10 mouse cellular contexts compared by ENCODE assay signal in the genomic region with DNA sequence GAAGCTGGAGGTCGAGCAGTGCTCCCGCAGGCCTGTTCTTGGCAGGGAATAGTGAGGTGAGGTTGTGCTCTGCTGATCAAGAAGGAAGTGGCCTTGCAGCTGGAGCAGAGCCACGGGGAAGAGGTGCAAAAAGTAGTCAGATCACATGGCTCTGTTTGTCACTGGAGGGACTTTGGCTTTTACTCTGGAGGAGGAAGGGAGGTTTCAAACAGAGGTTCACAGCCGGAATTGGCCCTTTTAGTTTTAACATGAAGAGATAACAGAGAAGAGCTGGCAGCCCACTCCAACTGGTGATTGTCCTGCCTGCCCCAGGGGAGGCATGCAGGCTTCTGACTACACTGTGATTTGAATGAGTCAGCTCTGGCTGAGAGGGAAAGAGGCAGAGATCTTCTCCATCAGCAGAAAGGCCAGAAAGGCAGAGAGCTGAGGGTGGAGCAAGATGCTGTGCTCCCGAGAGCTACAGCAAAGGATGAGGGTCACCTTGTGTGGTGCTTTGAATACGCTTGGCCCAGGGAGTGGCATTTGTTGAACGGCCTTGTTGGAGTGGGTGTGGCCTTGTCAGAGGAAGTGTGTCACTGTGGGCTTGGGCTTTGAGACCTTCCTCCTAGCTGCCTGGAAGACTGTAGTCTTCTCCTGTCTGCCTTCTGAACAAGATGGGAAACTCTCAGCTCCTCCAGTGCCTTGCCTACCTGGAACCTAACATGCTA. TPM values are rescaled to one million over a fixed set of nuclear protein-coding genes. Genes with fewer than 3 reads are reported as not detected.
DNase-seq lines count a peak whose midpoint lies in the region; ATAC-seq lines count a peak whose summit lies in the region.
"Had no signal": no experiment of that assay in that cellular context is flagged by ENCODE, and none has a peak within 500 bp of the region (broad histone marks: within the 10 kb centered on the region; RNA-seq: fewer than 3 reads in every experiment).

No protein-coding gene starts in this region.

- 36% methylated on average over 7 of the region's 7 CpGs for WGBS in heart, embryonic 16.5 days
- 72% methylated on average over 7 of the region's 7 CpGs for WGBS in hindbrain, embryonic 11.5 days
- 70% methylated on average over 7 of the region's 7 CpGs for WGBS in hindbrain, embryonic 12.5 days

- peak; percentile 73 for DNase-seq in 3134 (ENCODE audit: extremely low read depth, insufficient read length, low spot score)
- DNase-seq in Muller cell, postnatal 12 days (ENCODE audit: inconsistent ontology term) = peak; percentile 35
- DNase-seq in kidney, postnatal 25 days = peak; percentile 88 to 95
- DNase-seq in hindbrain, embryonic 11.5 days (ENCODE audit: low spot score) = no peak
- no peak for DNase-seq in layer of hippocampus, adult 9-11 months

- no peak overlapping the region for H3K4me3 ChIP-seq in heart, embryonic 16.5 days (ENCODE audit: low read length)
- H3K4me3 ChIP-seq in hindbrain, embryonic 11.5 days (ENCODE audit: low read depth, low read length) = no peak overlapping the region
- no peak overlapping the region for H3K4me3 ChIP-seq in hindbrain, embryonic 12.5 days
- H3K4me3 ChIP-seq: liver, embryonic 15.5 days had no signal

- H3K27ac ChIP-seq in heart, embryonic 16.5 days (ENCODE audit: low read length) = peak overlapping the region; percentile 63
- H3K27ac ChIP-seq in hindbrain, embryonic 11.5 days (ENCODE audit: low read depth, low read length) = no peak overlapping the region
- H3K27ac ChIP-seq in hindbrain, embryonic 12.5 days = no peak overlapping the region
- H3K27ac ChIP-seq: liver, embryonic 15.5 days had no signal

- no peak overlapping the region for H3K9ac ChIP-seq in heart, embryonic 16.5 days (ENCODE audit: low read length)
- no peak overlapping the region for H3K9ac ChIP-seq in hindbrain, embryonic 11.5 days (ENCODE audit: low read depth, low read length)
- no peak overlapping the region for H3K9ac ChIP-seq in hindbrain, embryonic 12.5 days
- H3K9ac ChIP-seq: liver, embryonic 15.5 days had no signal

- peaks cover 24% of the 10 kb centered on the region for H3K4me1 ChIP-seq in heart, embryonic 16.5 days (ENCODE audit: control insufficient read depth, insufficient read depth, low read length)
- no peaks in the 10 kb centered on the region for H3K4me1 ChIP-seq in hindbrain, embryonic 11.5 days (replicated peaks; ENCODE audit: control insufficient read depth, insufficient read depth, low read length)
- H3K4me1 ChIP-seq in hindbrain, embryonic 12.5 days = peaks cover 8% of the 10 kb centered on the region
- H3K4me1 ChIP-seq: liver, embryonic 15.5 days had no signal

- peak; percentile 50; the same call in 1 of the 2 replicates for ATAC-seq in heart, embryonic 16.5 days (replicated peaks; ENCODE audit: extremely low read depth, insufficient read depth, low FRiP score)
- no peak for ATAC-seq in hindbrain, embryonic 11.5 days (ENCODE audit: low FRiP score)
- no peak for ATAC-seq in inflammation-experienced regulatory T-cells, adult 6 months
- ATAC-seq in hindbrain, embryonic 12.5 days (ENCODE audit: low FRiP score) = no peak

- no peaks in the 10 kb centered on the region for H3K27me3 ChIP-seq in heart, embryonic 16.5 days (ENCODE audit: control insufficient read depth, insufficient read depth, low read length)
- no peaks in the 10 kb centered on the region for H3K27me3 ChIP-seq in hindbrain, embryonic 11.5 days (ENCODE audit: control insufficient read depth, insufficient read depth, low read length)
- no peaks in the 10 kb centered on the region for H3K27me3 ChIP-seq in hindbrain, embryonic 12.5 days
- H3K27me3 ChIP-seq: liver, embryonic 15.5 days had no signal

- H3K9me3 ChIP-seq in heart, embryonic 16.5 days (replicated peaks; ENCODE audit: control insufficient read depth, low read length) = peaks cover 3% of the 10 kb centered on the region; the same call in 1 of the 2 replicates
- no peaks in the 10 kb centered on the region for H3K9me3 ChIP-seq in hindbrain, embryonic 11.5 days (ENCODE audit: control insufficient read depth, low read length)
- no peaks in the 10 kb centered on the region for H3K9me3 ChIP-seq in hindbrain, embryonic 12.5 days (replicated peaks)
- H3K9me3 ChIP-seq: liver, embryonic 15.5 days had no signal

- H3K4me2 ChIP-seq in heart, embryonic 16.5 days (ENCODE audit: low read depth, low read length) = no peak overlapping the region
- no peak overlapping the region for H3K4me2 ChIP-seq in hindbrain, embryonic 11.5 days (replicated peaks; ENCODE audit: low read depth, low read length)
- no peak overlapping the region for H3K4me2 ChIP-seq in hindbrain, embryonic 12.5 days (replicated peaks)
- H3K4me2 ChIP-seq: liver, embryonic 15.5 days had no signal

- no peaks in the 10 kb centered on the region for H3K36me3 ChIP-seq in heart, embryonic 16.5 days (ENCODE audit: control insufficient read depth, insufficient read depth)
- no peaks in the 10 kb centered on the region for H3K36me3 ChIP-seq in hindbrain, embryonic 11.5 days (ENCODE audit: control insufficient read depth, insufficient read depth, low read length)
- H3K36me3 ChIP-seq in hindbrain, embryonic 12.5 days = no peaks in the 10 kb centered on the region
- H3K36me3 ChIP-seq: liver, embryonic 15.5 days had no signal

RNA-seq across cellular contexts. Expression of a gene that starts 9.0 kb away (rescaled TPM):
- 6.2 and 6.4 TPM in 2 replicates for polyA plus RNA-seq in heart, embryonic 16.5 days (2015; fragmentation: Nextera tagmentation; extraction: Ambion mirVana)
- polyA plus RNA-seq in hindbrain, embryonic 11.5 days (2014; fragmentation: Nextera tagmentation; extraction: Ambion mirVana) = 5.6 and 6.9 TPM in 2 replicates
- 10 to 100 TPM; 15.9 to 27.5 (median 21.3) TPM for polyA plus RNA-seq in inflammation-experienced regulatory T-cells, adult 6 months (2017; shearing (Covaris generic))
- 8.5 TPM in 2 replicates for polyA plus RNA-seq in hindbrain, embryonic 12.5 days (2016; fragmentation: Nextera tagmentation; extraction: Ambion mirVana)

RNA-seq across cellular contexts. Expression of a gene that starts 15.0 kb away (rescaled TPM):
- polyA plus RNA-seq in heart, embryonic 16.5 days (2015; fragmentation: Nextera tagmentation; extraction: Ambion mirVana) = 35.7 and 36.5 TPM in 2 replicates
- 19.0 and 20.4 TPM in 2 replicates for polyA plus RNA-seq in hindbrain, embryonic 11.5 days (2014; fragmentation: Nextera tagmentation; extraction: Ambion mirVana)
- under 1 TPM in 2 of 3 experiments, not detected in 1; 0.13 to 0.90 TPM for polyA plus RNA-seq in inflammation-experienced regulatory T-cells, adult 6 months (2017; shearing (Covaris generic))
- 41.4 and 52.2 TPM in 2 replicates for polyA plus RNA-seq in hindbrain, embryonic 12.5 days (2016; fragmentation: Nextera tagmentation; extraction: Ambion mirVana)

RNA-seq across cellular contexts. Expression of a gene that starts 31.3 kb away (rescaled TPM):
- polyA plus RNA-seq in heart, embryonic 16.5 days (2015; fragmentation: Nextera tagmentation; extraction: Ambion mirVana) = 113 and 115 TPM in 2 replicates
- 78.4 and 86.3 TPM in 2 replicates for polyA plus RNA-seq in hindbrain, embryonic 11.5 days (2014; fragmentation: Nextera tagmentation; extraction: Ambion mirVana)
- polyA plus RNA-seq in inflammation-experienced regulatory T-cells, adult 6 months (2017; shearing (Covaris generic)) = 10 to 100 TPM; 22.6 to 33.0 (median 30.2) TPM
- 79.6 and 84.1 TPM in 2 replicates for polyA plus RNA-seq in hindbrain, embryonic 12.5 days (2016; fragmentation: Nextera tagmentation; extraction: Ambion mirVana)

RNA-seq across cellular contexts. Expression of a gene that starts 43.3 kb away (rescaled TPM):
- 1,049 and 1,143 TPM in 2 replicates for polyA plus RNA-seq in heart, embryonic 16.5 days (2015; fragmentation: Nextera tagmentation; extraction: Ambion mirVana)
- 7.9 and 8.5 TPM in 2 replicates for polyA plus RNA-seq in hindbrain, embryonic 11.5 days (2014; fragmentation: Nextera tagmentation; extraction: Ambion mirVana)
- polyA plus RNA-seq in inflammation-experienced regulatory T-cells, adult 6 months (2017; shearing (Covaris generic)) = 1 to 10 TPM; 1.6 to 2.3 (median 2.3) TPM
- 6.6 and 13.2 TPM in 2 replicates for polyA plus RNA-seq in hindbrain, embryonic 12.5 days (2016; fragmentation: Nextera tagmentation; extraction: Ambion mirVana)

RNA-seq across cellular contexts. Expression of a gene that starts 51.8 kb away (rescaled TPM):
- polyA plus RNA-seq in heart, embryonic 16.5 days (2015; fragmentation: Nextera tagmentation; extraction: Ambion mirVana) = 3,470 and 5,161 TPM in 2 replicates
- 0.31 and 2.4 TPM in 2 replicates for polyA plus RNA-seq in hindbrain, embryonic 11.5 days (2014; fragmentation: Nextera tagmentation; extraction: Ambion mirVana)
- polyA plus RNA-seq in inflammation-experienced regulatory T-cells, adult 6 months (2017; shearing (Covaris generic)) = not detected
- 1.1 and 1.7 TPM in 2 replicates for polyA plus RNA-seq in hindbrain, embryonic 12.5 days (2016; fragmentation: Nextera tagmentation; extraction: Ambion mirVana)
- polyA plus RNA-seq: frontal cortex, adult 2 months had no signal

Comparison
In these comparisons a context has a peak if more than half of its experiments do, and no peak if none do; other contexts are left out.
1. DNase-seq: peak in 3134 (single experiment), Muller cell, postnatal 12 days (single experiment) and kidney, postnatal 25 days (2 of 2); none in hindbrain, embryonic 11.5 days (single experiment) and layer of hippocampus, adult 9-11 months (single experiment).
2. RNA of a gene that starts 15.0 kb away (polyA plus RNA-seq): 41.4 to 52.2 TPM in hindbrain, embryonic 12.5 days, 35.7 to 36.5 TPM in heart, embryonic 16.5 days and 19.0 to 20.4 TPM in hindbrain, embryonic 11.5 days; 0.13 to 0.90 TPM in inflammation-experienced regulatory T-cells, adult 6 months; every median in the first group is over 10 times any median in the second.